Mouse (Mus musculus): ENCODE results near the gene Hcfc1r1. TPM values are rescaled to one million over a fixed set of nuclear protein-coding genes. Genes with fewer than 3 reads are reported as not detected.

Hcfc1r1 gene
- total RNA-seq, 2 experiments from 2014 or later, result 110 to 118 TPM

GRCm38 (mm10) chr17:23703301-23703700, 29.9 kb downstream of the Hcfc1r1 start:
- no peak overlapping the region for H3K27ac ChIP-seq
- no peak for TF ChIP-seq CTCF (conservative IDR thresholded peaks at IDR 0.05)

GRCm38 (mm10) chr17:23704741-23705140, 31.3 kb downstream of the Hcfc1r1 start:
- TF ChIP-seq CTCF (conservative IDR thresholded peaks at IDR 0.05), result no peak
- peak; percentile 31 to 36 for DNase-seq (ENCODE audit: low spot score in 2 of 2)
- Histone ChIP-seq H3K27ac (no peak overlapping the region), H3K4me3 (no peak overlapping the region)

More at GRCm38 (mm10) chr17:23703301-23703700, 29.9 kb downstream of the Hcfc1r1 start:
- H3K4me3 ChIP-seq, result no peak overlapping the region
- DNase-seq (ENCODE audit: low spot score in 2 of 2), result no peak

- H3K27ac ChIP-seq, result no peak overlapping the region
- TF ChIP-seq CTCF (conservative IDR thresholded peaks at IDR 0.05), result no peak
- DNase-seq (ENCODE audit: low spot score in 2 of 2), result no peak
- H3K4me3 ChIP-seq, result no peak overlapping the region
These were observed 32.2 kb downstream of the Hcfc1r1 start for GRCm38 (mm10) chr17:23705525-23706104.

- peak; percentile 96 for TF ChIP-seq CTCF (conservative IDR thresholded peaks at IDR 0.05)
- Histone ChIP-seq H3K27ac (no peak overlapping the region), H3K4me3 (no peak overlapping the region)
- peak; percentile 53 to 80 for DNase-seq (ENCODE audit: low spot score in 2 of 2)
These were observed 32.8 kb downstream of the Hcfc1r1 start for GRCm38 (mm10) chr17:23706212-23706611.

GRCm38 (mm10) chr17:23717003-23717402, 43.6 kb downstream of the Hcfc1r1 start:
- Histone ChIP-seq H3K27ac (no peak overlapping the region), H3K4me3 (no peak overlapping the region)
- DNase-seq (ENCODE audit: low spot score in 2 of 2), result no peak
- no peak for TF ChIP-seq CTCF (conservative IDR thresholded peaks at IDR 0.05)

GRCm38 (mm10) chr17:23719455-23719854, 46.1 kb downstream of the Hcfc1r1 start:
- no peak overlapping the region for H3K4me3 ChIP-seq
- no peak for TF ChIP-seq CTCF (conservative IDR thresholded peaks at IDR 0.05)
- DNase-seq (ENCODE audit: low spot score in 2 of 2), result no peak
- no peak overlapping the region for H3K27ac ChIP-seq

GRCm38 (mm10) chr17:23721886-23722285, 48.5 kb downstream of the Hcfc1r1 start:
- no peak for DNase-seq (ENCODE audit: low spot score in 2 of 2)
- TF ChIP-seq CTCF (conservative IDR thresholded peaks at IDR 0.05), result no peak
- H3K4me3 ChIP-seq, result no peak overlapping the region
- H3K27ac ChIP-seq, result no peak overlapping the region

- no peak within 1 kb of the TSS for H3K27ac ChIP-seq
- no peak within 1 kb of the TSS for H3K4me3 ChIP-seq
- no peak for DNase-seq (ENCODE audit: low spot score in 2 of 2)
- TF ChIP-seq CTCF (conservative IDR thresholded peaks at IDR 0.05), result no peak
These were observed 49.2 kb downstream of the Hcfc1r1 start, which contains the start of gene 1520401A03Rik for GRCm38 (mm10) chr17:23722376-23723125. Gene 1520401A03Rik, minus strand, starts transcription at chr17:23722783.

Other genes with a start within 250 kb of the Hcfc1r1 start
- not detected for gene Vmn2r117, start 193.9 kb upstream of the Hcfc1r1 start, total RNA-seq (2021)
- 1 to 10 TPM; 5.7 to 6.9 TPM for gene Zfp213, start 109.4 kb upstream of the Hcfc1r1 start, total RNA-seq (2021)
- 10 to 100 TPM; 30.1 to 33.6 TPM for gene Zfp13, start 74.1 kb upstream of the Hcfc1r1 start, total RNA-seq (2021)
- gene Zscan10, start 72.7 kb upstream of the Hcfc1r1 start, total RNA-seq (2021), result not detected
- gene Mmp25, start 28.3 kb upstream of the Hcfc1r1 start, total RNA-seq (2021), result under 1 TPM in 1 of 2 experiments, not detected in 1; 0.17 TPM
- not detected for gene Bicdl2, start 13.1 kb upstream of the Hcfc1r1 start, total RNA-seq (2021)
- 1 to 10 TPM; 7.1 to 7.6 TPM for gene Thoc6, start 286 bp downstream of the Hcfc1r1 start, total RNA-seq (2021)
- 1 to 10 TPM; 5.5 to 6.3 TPM for gene Tnfrsf12a, start 3.9 kb downstream of the Hcfc1r1 start, total RNA-seq (2021)
- gene Cldn6, start 5.7 kb downstream of the Hcfc1r1 start, total RNA-seq (2021), result not detected
- gene Cldn9, start 10.4 kb downstream of the Hcfc1r1 start, total RNA-seq (2021), result under 1 TPM in 1 of 2 experiments, not detected in 1; 0.25 TPM
- under 1 TPM; 0.25 to 0.64 TPM for gene 1520401A03Rik, start 49.2 kb downstream of the Hcfc1r1 start, total RNA-seq (2021)
- 1 to 10 TPM; 3.4 to 3.5 TPM for gene Pkmyt1, start 52.7 kb downstream of the Hcfc1r1 start, total RNA-seq (2021)
- 10 to 100 TPM; 46.2 to 48.3 TPM for gene Paqr4, start 67.3 kb downstream of the Hcfc1r1 start, total RNA-seq (2021)
- gene Kremen2, start 72.2 kb downstream of the Hcfc1r1 start, total RNA-seq (2021), result under 1 TPM; 0.23 to 0.32 TPM
- gene Flywch1, start 98.0 kb downstream of the Hcfc1r1 start, total RNA-seq (2021), result 100 to 1,000 TPM; 310 to 345 TPM
- 10 to 100 TPM; 10.6 to 12.3 TPM for gene Flywch2, start 112.5 kb downstream of the Hcfc1r1 start, total RNA-seq (2021)
- 100 to 1,000 TPM; 613 to 663 TPM for gene Srrm2, start 116.9 kb downstream of the Hcfc1r1 start, total RNA-seq (2021)
- 100 to 1,000 TPM; 332 to 341 TPM for gene Elob, start 155.5 kb downstream of the Hcfc1r1 start, total RNA-seq (2021)
- not detected for gene Prss33, start 162.5 kb downstream of the Hcfc1r1 start, total RNA-seq (2021)
- gene Prss32, start 170.3 kb downstream of the Hcfc1r1 start, total RNA-seq (2021), result not detected
- gene Prss41, start 170.6 kb downstream of the Hcfc1r1 start, total RNA-seq (2021), result 1 to 10 TPM; 1.9 to 2.2 TPM
- gene Prss21, start 194.5 kb downstream of the Hcfc1r1 start, total RNA-seq (2021), result not detected
- gene Dcpp1, start 207.3 kb downstream of the Hcfc1r1 start, total RNA-seq (2021), result not detected
- gene Dcpp2, start 207.3 kb downstream of the Hcfc1r1 start, total RNA-seq (2021), result not detected
- not detected for gene Dcpp3, start 243.9 kb downstream of the Hcfc1r1 start, total RNA-seq (2021)